Mouse (Mus musculus) neutrophil, adult 5-6 weeks (primary cell): ENCODE results near the gene Spata32. TPM values are rescaled to one million over a fixed set of nuclear protein-coding genes. Genes with fewer than 3 reads are reported as not detected.
A peak's percentile ranks its signal among the peaks of the same experiment; 100 is the strongest.

Source experiments
- ATAC-seq: fragments of 151-379, 151-347 bp; 2 replicates; pipeline ENCODE4 v1.8.0; 2017; ENCODE audit warnings: mild to moderate bottlenecking, moderate TSS enrichment; ENCODE audit not compliant: insufficient number of reproducible peaks, poor library complexity, low FRiP score, severe bottlenecking; ENCODE audit errors: extremely low read depth
- total RNA-seq: library from RNA; stranded (forward); fragments of 200-1000 nt; gene quantifications from 2 replicates; pipeline ENCODE4 v1.2.3, GENCODE M21; 2017

Gene Spata32
- not detected in 2 replicates for total RNA-seq

DNA sequence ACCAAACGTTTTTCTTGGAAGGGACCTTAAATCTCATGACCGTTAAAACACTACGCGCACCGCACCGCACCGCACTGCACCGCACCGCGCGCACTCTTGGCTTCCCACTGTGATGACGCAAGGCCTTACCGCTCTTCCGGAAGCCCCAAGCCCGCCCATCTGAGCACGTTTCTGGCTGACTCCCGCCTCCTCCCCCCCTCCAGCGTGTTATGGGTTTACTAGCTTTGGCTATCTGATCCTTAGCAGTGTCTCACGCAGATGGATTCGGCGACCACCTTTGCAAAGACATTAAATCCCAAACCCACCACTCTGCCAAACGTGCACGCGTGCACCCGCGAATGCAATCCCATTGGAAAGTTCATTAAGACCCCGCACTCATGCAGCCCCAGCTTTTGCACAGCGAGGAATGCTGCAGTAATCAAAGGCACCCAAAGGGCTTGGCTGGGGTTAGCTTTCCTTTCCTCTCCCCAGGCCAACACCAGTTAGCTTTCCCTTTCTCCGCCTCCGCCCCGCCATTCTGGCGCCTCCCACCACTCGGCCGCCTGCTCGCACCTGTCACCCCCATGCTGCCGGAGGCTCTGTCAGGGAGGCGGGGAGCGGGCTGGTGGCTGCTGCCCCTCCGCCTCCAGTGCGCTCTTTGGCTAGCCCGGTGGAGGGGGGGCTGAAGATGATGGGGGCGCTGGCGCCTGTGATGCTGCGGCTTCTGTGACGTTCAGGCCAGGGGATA lies at the start of gene Spata32:
Spata32 (minus strand) TSS at position 643 of the 727 bp plus-strand sequence.
- ATAC-seq, result peak; percentile 81

DNA sequence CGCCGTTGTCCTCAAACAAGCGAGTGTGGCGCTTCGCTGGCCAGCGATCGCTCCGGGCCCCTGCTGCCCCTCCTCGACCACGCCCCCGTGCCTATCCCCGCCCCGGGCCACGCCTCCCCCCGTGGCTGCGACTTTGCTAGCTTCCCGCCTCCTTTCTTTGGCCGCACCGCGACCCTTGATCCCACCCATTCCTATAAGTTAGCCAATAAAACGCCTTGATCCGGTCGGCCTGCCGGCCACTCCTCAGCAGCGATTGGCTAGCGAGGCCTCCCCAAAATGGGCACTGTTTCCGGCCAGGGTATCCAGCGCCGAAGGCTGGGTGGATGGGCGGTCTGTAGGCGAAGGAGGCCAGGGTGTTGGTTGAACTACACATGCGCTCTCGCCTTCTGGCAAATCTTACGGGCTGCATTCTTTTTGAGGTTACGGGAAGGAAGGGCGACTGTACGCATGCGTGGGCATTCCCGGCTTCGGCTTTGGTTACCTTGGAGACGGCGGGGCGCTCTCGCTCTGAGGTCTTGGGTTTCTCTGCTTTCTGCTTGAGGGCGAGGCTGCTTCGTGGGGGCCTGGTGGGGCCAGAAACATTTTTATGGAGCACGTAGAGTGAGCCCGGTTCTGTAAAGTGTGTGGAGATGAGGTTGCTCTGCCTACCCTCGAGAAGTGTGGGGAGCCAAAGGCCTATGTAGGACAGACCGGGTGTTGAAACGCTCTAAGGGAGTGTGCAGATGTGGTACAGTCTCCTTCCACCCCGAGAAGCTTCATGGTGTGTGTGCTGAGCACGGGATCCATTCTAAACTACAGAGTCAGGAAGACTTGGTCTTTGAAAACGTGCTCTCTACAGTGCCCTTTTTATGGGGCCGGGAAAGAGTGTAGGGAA lies 49.4 kb upstream of the Spata32 start, which contains the start of gene Map3k14:
Map3k14 (minus strand) TSS at position 127 of the 874 bp plus-strand sequence.
- peak; percentile 84 for ATAC-seq

DNA sequence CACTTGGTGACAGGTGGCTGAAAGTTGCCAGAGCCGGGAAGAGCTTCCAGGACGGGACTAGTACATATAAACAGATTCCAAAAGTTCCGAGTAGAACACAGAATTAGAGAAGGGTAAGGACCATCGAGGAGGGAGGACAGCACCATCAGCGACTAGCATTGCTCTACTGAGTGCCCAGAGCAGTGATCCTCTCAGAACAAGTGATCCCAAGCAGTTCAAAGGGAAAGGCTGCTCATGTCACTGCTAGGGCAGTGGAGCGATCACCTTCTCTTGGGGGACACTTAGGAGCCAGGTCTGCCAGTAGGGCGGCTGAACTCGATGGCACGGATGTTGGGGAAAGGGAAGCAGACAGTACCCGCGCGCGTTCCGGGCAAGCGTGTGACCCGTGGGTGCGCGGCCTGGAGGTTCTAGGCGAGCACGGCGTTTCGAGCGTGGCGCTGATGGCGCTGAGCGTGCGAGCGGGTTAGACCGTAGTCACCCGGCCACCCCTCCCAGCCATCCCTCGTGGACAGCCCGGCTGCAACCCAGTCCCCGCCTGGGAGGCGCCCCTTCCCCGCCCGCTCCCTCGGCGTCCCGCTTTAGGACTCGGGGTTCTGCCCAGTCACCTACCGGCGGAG lies 48.6 kb upstream of the Spata32 start:
- peak; percentile 4 for ATAC-seq

DNA sequence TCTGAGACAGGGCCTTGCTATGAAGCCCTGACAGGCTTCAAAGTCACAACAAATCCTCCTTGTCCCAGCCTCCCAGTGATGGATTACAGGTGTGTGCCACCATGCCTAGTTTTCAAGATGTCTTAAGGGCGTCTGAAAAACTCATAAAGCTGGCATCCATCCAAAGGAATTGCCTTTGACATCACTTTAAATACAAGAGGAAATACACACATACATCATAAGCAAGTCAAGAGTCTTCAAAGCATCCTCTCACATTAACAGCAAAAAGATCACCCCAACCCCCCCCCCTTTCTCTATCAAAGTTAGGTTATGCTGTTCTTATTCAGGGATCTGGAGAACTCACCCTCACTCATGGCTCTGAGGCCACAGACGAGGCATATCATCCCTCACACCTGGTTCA lies 47.6 kb upstream of the Spata32 start:
- no peak for ATAC-seq

DNA sequence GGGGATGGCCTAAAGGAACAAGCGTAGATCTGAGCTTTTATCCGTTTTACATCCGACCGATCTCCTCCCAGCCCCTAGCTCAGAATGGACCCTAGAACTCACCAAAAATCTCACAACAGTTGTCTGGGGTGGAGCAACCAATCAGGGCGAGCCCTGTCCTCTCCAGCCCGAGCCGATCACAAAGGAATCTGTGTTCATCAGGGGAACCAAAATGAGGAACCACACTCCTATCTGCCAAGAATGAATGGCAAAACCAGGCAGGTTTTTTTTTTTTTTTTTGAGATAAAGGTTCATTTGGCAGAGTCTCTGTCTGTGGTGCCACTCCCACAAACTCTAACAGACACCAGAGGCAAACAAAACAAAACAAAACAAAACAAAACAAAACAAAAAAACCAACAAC lies 47.0 kb upstream of the Spata32 start:
- ATAC-seq, result no peak

DNA sequence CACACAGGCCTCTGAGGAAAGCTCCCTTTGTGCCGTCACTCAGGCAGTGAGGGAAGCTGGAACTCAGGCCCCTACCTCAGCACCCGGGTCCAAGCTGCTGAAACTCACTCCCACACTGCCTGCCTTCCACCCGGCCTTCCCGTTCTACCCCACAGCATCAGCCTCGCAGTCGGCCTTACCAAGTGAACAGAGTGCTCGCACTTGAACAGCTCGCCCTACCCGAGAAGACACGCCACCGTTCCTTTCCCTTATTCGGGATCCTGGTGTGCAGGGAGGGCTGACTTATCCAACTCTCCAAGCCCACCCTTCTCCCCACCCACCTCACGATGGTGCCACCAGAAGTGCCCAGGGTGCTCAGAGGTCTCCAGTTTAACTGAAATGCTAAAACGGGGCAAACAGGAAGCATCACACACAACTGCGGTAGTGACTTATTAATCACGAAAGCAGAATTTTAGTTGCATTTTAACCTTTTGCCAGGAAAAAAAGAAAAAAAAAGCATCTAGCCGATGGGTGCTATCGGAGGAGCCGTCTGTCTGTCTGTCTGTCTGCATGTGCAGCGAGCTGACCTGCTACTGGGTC lies 46.3 kb upstream of the Spata32 start:
- no peak for ATAC-seq

DNA sequence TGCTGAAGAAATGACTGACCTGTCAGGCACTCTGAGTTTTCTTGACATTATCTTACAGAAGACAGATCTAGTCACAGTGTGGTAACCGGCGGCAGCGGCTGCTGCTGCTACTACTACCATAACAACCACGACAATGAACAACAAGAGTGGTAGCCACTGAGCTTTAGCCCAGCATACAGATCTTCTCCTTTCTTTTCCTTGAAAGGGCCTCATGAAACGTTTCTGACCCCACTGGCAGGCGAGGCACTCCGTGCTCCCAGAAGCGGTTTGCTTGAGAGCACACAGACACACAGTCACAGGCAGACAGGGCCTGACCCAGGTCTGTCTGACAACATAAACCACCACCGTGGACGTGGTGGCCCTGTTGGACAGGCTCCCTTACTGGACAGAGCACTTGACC lies 45.3 kb upstream of the Spata32 start:
- no peak for ATAC-seq

DNA sequence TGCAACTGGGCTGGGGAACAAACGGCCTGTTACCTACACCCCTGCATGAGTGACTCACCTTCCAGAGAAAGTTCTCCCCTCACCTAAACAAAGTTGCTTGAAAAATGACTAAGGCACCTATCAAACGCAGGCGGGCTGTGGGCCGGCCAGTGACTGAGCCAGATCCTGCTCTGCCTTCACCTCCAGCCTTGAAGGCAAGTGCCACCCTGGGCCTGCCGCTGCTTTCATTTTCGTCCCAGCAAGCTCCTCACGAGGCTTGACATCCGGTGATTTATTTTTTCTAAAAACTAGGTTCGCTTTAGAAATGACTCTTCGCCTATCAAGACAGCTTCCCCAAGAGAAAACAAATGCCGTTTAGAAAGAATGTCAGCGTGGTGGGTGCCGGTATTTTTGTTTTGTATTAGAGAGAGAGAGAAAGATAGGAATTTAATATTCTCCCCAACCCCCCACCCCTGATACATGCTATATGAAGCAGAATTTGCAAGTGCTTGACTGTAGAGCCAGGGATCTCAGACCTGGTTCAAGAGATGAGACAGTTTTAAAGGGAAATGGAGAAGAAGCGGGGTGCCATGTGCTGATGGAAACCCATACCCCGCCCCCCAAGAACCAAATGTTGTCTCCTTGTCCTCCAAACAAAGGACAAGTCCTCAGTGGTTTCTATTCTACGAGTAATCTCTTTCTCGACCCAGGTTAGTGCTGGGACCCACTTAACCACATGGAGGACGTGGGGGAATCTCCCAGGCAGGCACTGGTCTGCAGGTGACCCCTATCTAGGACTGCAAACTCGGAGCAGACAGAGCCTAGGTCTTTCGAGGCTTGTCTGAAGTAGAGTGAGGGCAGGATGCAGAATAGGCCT lies 44.4 kb upstream of the Spata32 start:
- peak; percentile 20; the same call in 1 of the 2 replicates for ATAC-seq

DNA sequence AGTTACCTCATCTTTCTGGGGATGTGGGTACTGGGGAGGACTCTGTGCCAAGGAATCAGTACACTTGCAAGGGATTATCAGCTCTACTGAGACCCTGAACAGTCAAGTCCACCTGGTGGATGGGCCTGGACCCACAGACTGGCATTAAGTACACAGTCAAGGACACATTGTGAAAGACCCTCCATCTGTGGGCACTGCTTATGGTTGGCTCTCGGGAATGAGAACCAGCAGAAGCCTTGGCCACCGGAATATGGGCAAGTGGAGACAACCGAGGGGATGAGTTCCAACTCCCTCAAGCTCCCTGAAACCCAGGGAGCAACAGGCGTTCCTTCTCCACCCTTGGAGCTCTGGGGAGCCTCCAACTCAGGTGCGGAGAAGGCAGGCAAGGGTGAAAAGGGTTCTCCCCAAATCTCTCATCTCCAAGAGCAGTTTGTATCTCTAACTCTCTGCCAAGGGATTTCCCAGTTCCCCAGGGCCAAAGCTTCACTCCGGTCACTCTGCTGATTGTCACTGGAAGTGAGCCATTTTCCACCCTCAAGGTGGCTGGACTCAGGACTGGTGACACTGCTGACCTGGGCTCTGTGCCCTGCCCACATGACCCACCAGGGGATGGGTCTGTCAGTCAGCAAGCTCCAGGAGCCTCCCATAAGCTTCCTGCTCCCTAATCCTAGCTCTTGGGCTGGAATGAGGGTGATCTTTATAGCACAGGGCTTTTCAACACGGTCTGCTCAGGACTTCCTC lies 43.6 kb upstream of the Spata32 start:
- ATAC-seq, result no peak

DNA sequence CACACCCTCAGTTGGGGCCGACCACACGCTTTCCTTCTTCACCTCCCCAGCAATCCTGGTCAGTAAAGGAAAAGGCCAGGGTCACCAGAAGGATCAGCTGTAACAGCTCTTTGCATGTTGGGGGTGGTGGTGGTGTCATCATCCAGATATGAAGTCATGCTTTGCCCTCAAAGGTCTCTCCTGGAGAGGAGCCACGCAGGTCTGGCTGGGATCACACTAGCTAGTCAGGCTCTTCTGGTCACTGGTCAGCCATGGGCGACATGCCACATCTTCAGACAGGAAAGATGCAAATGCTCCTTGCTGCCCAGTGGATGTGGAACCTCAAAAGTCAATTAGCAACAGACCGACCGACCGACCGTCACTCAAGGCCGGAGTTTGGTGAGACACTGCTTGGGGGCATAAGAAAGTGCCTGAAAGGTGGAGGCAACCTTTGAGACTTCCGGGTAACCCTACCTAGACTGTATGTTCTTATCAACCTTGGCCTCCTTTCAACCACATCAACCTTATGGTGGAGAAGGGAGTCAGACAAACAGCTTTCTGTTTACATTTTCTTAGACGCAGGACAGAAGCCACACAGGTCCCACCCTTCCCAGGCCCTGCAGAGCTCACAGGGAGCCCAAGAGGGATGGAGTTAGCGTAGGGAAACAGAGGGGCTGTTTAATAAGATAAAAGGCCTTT lies 42.4 kb upstream of the Spata32 start:
- no peak for ATAC-seq

DNA sequence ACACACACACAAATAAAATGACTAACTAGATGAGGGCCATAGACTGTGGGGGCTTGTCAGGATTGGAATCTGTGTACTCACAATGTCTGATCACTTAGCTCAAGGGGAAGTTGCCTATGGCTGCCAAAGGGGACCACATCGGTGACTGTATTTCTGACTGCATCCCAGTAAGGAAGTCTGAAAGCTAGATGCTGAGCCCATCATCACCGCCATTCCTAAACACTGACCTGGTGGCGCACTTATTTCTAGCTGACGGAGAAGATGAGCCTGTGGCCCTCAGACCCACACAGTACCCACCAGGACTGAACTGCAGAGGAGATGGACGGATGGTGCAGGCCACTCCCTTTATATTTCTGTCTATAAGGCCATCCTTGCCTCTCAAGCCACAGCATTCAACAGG lies 41.8 kb upstream of the Spata32 start:
- ATAC-seq, result no peak

DNA sequence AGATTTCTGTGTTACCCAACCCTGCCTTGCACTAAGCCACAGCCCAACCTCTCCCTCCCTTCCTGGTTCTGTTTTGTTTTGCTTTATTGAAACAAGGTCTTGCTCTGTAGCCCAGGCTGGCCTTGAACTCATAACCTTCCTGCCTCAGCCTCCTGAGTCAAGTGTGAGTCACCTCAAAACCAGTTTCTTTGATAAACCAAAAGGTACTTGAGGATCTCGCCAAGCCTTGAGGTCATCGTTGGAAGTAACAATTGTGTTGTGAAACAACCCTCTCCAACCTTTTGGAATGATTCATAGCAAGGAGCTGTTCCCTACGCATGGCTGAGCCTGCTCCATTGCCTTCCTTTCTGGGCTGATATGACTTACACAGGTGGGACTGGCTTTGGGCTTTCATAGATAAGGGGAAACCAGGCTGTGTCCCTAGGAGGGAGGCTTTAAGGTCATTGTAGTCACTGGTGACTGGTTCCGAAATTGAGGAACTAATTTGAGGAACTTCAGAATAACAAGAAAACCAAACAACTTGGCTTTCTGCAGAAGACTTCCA lies 39.8 kb upstream of the Spata32 start:
- ATAC-seq, result peak; percentile 62

DNA sequence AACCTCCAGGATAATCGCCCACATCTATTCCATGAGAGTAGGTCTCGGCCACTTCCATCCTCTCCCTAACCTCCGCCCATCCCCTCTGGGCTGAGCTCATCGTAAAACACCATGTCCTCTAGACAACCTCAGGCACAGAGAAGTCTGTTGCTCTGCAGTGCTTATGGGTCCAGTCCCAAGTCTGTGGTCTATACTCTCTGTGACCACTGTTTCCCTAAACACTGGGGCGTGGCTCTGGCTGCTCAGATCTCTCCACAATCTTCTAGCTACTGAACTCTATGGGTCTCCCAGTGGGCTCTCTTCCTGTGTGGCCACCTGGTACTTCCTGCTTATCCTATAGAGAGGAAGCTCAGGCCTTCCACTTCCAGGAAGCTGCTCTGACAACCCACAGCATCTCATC lies 35.4 kb upstream of the Spata32 start:
- ATAC-seq, result no peak

DNA sequence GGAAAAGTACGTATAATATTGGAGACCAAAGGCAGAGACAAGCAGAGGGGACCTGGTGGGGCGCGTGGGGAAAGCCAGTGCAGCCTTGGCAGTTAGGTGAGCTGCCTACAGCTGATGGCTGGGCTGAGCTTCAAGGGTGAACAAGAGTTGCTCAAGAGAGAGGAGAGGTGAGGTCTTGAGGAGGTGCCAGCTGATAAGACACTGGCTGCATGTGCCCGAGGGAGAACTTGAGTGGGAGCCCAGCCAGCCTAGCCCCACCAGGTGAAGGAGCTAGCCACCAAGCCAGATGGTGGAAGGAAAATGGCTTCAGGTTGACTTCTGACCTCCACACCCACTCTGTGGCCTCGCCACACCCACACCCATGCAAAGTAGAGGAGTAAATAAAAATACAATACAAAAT lies 34.1 kb upstream of the Spata32 start:
- ATAC-seq, result no peak

DNA sequence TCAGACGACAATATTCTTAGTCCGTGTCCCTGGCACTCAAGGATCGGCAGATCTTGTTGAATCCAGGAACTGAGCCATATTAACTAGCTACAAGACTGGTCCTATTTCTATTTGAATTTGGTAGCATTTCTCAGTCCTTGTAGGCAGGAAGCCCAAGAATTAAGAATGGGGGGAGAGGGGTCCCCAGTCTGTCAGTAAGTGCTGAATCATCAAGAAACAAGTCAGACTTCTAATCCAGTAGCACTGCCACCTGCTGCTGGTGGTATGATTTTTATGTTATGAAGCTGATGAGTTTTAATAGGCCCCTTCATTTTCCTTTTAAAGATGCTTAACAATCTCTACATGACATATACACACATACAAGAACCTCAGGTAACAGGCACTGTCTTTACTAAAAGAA lies 32.1 kb upstream of the Spata32 start:
- no peak for ATAC-seq

DNA sequence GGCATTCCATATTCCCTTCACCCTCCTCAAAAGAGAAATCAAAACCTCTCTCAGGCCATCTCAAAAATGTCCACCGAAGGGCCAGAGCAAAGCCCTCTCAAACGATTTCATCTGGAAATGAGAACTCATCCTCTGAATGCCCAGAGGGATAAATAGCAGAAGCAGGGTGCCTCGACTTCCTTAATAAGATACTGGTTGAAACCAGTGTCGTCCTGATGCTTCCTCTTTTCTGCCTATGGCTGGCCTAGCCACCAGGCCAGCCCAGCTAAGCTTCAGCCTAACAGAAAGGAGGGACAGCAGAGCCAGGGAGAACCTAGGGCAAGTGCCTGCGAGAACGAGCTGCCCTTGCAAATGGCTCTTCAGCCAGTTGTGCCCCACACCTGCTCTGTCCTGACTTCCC lies 31.3 kb upstream of the Spata32 start:
- ATAC-seq, result peak; percentile 92

DNA sequence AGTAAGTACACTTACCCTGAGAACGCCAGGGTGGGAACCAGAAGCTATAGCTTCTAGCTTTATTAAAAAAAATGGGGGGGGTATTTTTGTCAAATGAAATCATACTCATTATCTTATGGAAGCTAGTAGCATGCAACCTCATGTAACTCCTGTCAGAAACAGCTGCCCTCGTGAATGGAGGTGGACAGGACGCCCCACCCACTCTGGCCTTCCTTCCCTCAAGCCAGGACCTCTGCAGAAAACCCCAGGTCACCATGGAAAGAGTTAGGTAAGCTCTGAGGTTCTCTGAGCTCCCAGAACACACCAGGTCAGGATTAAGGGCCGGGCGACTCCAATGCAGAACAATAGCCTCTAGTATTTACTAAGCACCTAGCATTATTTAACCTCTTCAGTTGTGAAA lies 30.6 kb upstream of the Spata32 start:
- ATAC-seq, result no peak
